Mouse (Mus musculus) embryonic facial prominence, embryonic 12.5 days (tissue): ENCODE data around the gene Ecel1. TPM values are rescaled to one million over a fixed set of nuclear protein-coding genes. Genes with fewer than 3 reads are reported as not detected.

Experiments
- polyA plus RNA-seq: library from polyadenylated mRNA; unstranded; fragments of >200 nt; fragmentation: Nextera tagmentation; extraction: Ambion mirVana; gene quantifications from 2 replicates; pipeline ENCODE4 v1.2.1, GENCODE M21; 2016

Ecel1 gene
- polyA plus RNA-seq, 1 experiment from 2014 or later: 1.9 TPM

Other genes with a start within 250 kb of the Ecel1 start
- not detected in 2 replicates for gene Alppl2, start 66.6 kb downstream of the Ecel1 start, polyA plus RNA-seq
- gene Alpi, start 54.9 kb downstream of the Ecel1 start, polyA plus RNA-seq: not detected in 2 replicates
- not detected in 2 replicates for gene Akp3, start 31.5 kb downstream of the Ecel1 start, polyA plus RNA-seq
- 1.1 and 2.6 TPM in 2 replicates for gene Prss56, start 26.8 kb upstream of the Ecel1 start, polyA plus RNA-seq
- 1.2 and 1.6 TPM in 2 replicates for gene Chrnd, start 34.1 kb upstream of the Ecel1 start, polyA plus RNA-seq
- gene Chrng, start 48.1 kb upstream of the Ecel1 start, polyA plus RNA-seq: 6.0 and 9.8 TPM in 2 replicates
- gene Eif4e2, start 57.4 kb upstream of the Ecel1 start, polyA plus RNA-seq: 179 and 182 TPM in 2 replicates
- gene Efhd1, start 107.8 kb upstream of the Ecel1 start, polyA plus RNA-seq: 0.98 and 1.5 TPM in 2 replicates
- gene Gigyf2, start 170.5 kb upstream of the Ecel1 start, polyA plus RNA-seq: 60.5 and 61.0 TPM in 2 replicates
- 0.81 and 1.3 TPM in 2 replicates for gene Kcnj13, start 238.2 kb upstream of the Ecel1 start, polyA plus RNA-seq